Mouse (Mus musculus) cerebellum, adult 2 months (tissue): ENCODE measurements at regions not wholly inside any gene's neighbourhood (a gene's known extent, or its start where the extent isn't known, plus 50 kb on each side); places are given as distances from the start of the nearest gene placed in this dataset.

Experiments
- DNase-seq, 2 experiments: peaks; one replicate each; pipeline ENCODE4 v3.0.0; 2021
- H3K27ac ChIP-seq: fragments of 200-500 bp; 2 replicates; pipeline ENCODE4 v1.5.1; 2012; ENCODE audit warnings: low read length, control low read depth, inconsistent platforms; ENCODE audit not compliant: insufficient read depth
- H3K27me3 ChIP-seq: fragments of 200-500 bp; 2 replicates; pipeline ENCODE4 v1.6.1; 2012; ENCODE audit warnings: inconsistent platforms, mild to moderate bottlenecking, low read length, moderate library complexity; ENCODE audit not compliant: control insufficient read depth, insufficient read depth
- H3K4me1 ChIP-seq: fragments of 200-500 bp; 2 replicates; pipeline ENCODE4 v1.6.1; 2011; ENCODE audit warnings: low read length; ENCODE audit not compliant: control insufficient read depth, insufficient read depth
- H3K4me3 ChIP-seq: fragments of 200-500 bp; replicated peaks from 2 replicates; pipeline ENCODE3; 2011; ENCODE audit warnings: mild to moderate bottlenecking, low read depth, low read length, control low read depth; ENCODE audit not compliant: insufficient read depth
- CTCF ChIP-seq: fragments of 200-500 bp; IDR thresholded peaks from 2 replicates; pipeline ENCODE4 v1.5.1; 2011; ENCODE audit warnings: low read depth, mild to moderate bottlenecking, control low read depth, low read length, moderate library complexity, borderline replicate concordance; ENCODE audit not compliant: insufficient read depth
- POLR2A ChIP-seq: fragments of 200-500 bp; IDR thresholded peaks from 2 replicates; pipeline ENCODE4 v1.6.1; 2011; ENCODE audit warnings: low read length, control low read depth, borderline replicate concordance; ENCODE audit not compliant: insufficient read depth
- WGBS: fragments of 180-500 bp; shearing (Covaris S2); methylation state at CpG from one replicate; pipeline ENCODE4 v1.1.7; 2018; 5-methylcytosine and 5-hydroxymethylcytosine counted together

DNA sequence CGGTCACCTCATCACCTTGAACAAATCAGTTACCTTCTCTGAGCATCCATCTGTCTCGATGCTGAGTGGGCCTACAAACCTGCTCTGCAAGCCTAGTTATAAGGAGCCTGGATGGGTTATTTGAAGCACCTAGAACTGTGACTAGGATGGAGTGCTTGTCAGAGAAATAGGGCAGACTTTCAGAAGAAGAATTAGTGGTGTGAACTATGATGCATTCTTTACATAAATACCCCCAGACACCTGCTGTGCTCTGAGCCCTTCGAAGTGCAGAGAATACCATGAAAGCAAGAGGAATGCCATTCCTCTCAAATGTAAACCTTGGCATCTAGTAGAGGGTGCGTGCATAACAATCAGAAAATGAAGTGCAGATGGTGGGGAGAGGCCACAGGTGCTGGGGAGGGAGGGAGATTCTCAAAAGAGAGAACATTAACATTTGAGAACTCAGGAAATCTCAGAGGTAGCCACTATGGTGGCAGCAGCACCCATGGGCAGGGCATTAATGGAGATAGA is 113.3 kb downstream of the Apip start:
- H3K4me1 ChIP-seq = no peaks in the 10 kb centered on the region
- H3K27ac ChIP-seq = no peak overlapping the region
- DNase-seq = no peak
- H3K27me3 ChIP-seq = no peaks in the 10 kb centered on the region
- WGBS = 75% methylated on average over 4 of the region's 4 CpGs
- no peak for TF ChIP-seq POLR2A
- no peak for TF ChIP-seq CTCF
- no peak overlapping the region for H3K4me3 ChIP-seq

DNA sequence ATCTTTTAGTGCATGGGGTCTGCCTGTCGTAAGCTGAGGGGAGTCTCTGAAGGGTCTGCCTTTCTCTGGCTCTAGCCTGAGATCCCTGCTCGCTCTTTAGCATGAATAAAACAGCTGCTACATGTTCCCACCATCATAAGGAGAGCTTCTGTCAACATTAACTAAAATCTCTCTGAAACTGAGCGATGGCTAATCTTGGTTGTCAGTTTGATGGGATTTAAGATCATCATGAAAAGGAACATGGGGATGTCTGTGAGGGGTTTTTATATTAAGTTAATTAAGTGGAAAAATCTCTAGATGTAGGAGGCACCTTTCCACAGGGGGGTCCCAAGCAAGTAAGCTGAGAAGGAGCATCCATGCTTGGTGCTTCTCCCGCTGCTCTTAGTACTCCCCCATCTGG is 110.5 kb downstream of the Ehf start:
- H3K27ac ChIP-seq = no peak overlapping the region
- WGBS = 31% methylated on average over 4 of the region's 4 CpGs
- DNase-seq = no peak
- no peaks in the 10 kb centered on the region for H3K27me3 ChIP-seq
- no peaks in the 10 kb centered on the region for H3K4me1 ChIP-seq
- no peak for TF ChIP-seq POLR2A
- no peak for TF ChIP-seq CTCF
- H3K4me3 ChIP-seq = no peak overlapping the region

DNA sequence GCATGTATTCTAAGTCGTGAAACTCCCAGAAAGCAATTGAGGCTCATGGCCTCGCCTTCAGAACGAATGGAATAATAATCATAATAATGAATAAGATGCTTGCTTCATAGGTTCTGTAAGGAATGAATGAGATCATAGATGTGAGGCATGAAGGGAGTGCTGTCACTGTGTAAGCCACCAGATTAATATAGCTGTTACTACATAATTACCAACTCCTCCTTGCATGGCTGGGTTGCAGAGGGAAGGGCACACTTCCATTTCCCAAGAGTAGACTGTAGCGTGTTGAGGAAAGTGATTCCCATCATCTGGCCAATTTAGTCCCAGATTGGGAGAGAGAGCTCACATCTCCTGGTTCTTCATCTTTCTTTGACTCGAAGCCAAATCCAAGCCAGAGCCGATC is 102.8 kb downstream of the Ehf start:
- DNase-seq = no peak
- 71% methylated on average over 6 of the region's 6 CpGs for WGBS
- no peak for TF ChIP-seq CTCF
- no peak for TF ChIP-seq POLR2A

DNA sequence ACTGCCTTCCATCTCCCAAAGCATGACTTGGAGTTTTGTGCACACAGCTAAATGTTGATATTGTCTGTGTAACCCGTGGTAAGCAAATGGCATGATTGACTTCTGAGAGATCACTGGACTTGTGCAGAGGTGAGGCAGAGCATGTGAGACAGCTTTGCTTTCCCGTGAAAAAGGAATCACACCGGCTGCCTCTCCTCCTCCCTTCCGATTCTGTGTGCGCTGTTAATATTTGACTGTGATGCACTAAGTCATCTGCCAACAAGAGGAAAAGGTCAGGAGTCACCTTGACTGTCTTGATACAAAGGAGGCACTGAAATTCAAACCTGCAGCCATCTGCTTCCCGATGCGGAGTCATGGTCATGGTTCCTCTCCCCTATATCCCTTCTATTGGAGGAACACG is 98.0 kb downstream of the Ehf start:
- Histone ChIP-seq H3K27me3 (no peaks in the 10 kb centered on the region; the same call in 1 of the 2 replicates), H3K4me1 (no peaks in the 10 kb centered on the region), H3K27ac (no peak overlapping the region), H3K4me3 (no peak overlapping the region)
- 91% methylated on average over 8 of the region's 8 CpGs for WGBS
- no peak for DNase-seq
- no peak for TF ChIP-seq CTCF
- TF ChIP-seq POLR2A = no peak

More for the DNA sequence above, 102.8 kb downstream of the Ehf start:
- H3K27ac ChIP-seq = no peak overlapping the region
- no peaks in the 10 kb centered on the region for H3K4me1 ChIP-seq
- H3K4me3 ChIP-seq = no peak overlapping the region
- no peaks in the 10 kb centered on the region; the same call in 1 of the 2 replicates for H3K27me3 ChIP-seq

DNA sequence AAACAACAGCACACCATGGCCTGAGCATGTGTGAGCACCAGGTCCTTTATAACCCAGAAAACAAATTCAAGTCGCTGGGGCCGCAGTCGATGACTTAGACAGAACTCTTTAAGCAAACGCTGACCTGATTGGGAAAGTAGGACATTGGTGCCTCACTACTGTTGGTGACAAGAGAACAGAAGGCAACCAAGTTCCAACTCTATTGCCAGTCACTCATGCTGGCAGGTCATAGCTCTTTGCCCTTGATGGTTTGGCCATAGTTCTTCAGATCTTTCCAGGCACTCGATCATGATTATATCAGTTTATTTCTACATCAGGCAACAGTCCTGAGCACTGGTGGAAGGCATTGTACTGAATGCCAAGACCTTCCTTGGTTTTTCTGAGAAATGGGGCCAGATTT is 94.7 kb downstream of the Ehf start:
- Histone ChIP-seq H3K27ac (no peak overlapping the region), H3K4me3 (no peak overlapping the region), H3K4me1 (no peaks in the 10 kb centered on the region), H3K27me3 (no peaks in the 10 kb centered on the region; the same call in 1 of the 2 replicates)
- DNase-seq = peak in 1 of 2 experiments; percentile 34
- WGBS = 79% methylated on average over 5 of the region's 5 CpGs
- no peak for TF ChIP-seq CTCF

DNA sequence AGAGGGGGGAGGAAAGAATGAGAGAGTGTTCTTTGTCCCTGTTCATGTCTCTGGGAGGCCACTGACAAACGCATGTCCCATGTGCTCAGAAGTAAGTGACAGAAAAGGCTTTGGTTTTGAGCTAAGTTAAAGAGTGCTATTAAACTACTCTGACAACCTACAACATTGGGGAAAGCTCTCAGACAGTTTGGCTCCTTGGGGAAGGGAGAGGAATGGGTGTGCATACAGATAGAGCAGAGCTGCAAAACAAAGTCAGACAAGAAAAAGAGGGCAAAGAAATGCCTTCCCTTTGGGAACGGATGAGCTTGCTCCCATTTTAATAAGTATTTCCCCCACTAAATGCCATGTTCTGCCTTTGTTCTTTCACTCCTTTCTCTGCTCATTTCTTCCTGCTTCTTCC is 94.0 kb downstream of the Ehf start:
- DNase-seq = no peak
- no peaks in the 10 kb centered on the region for H3K27me3 ChIP-seq
- no peak overlapping the region for H3K4me3 ChIP-seq
- WGBS = 72% methylated on average over 2 of the region's 2 CpGs
- H3K27ac ChIP-seq = no peak overlapping the region
- TF ChIP-seq CTCF (no peak), POLR2A (no peak)
- no peaks in the 10 kb centered on the region for H3K4me1 ChIP-seq

DNA sequence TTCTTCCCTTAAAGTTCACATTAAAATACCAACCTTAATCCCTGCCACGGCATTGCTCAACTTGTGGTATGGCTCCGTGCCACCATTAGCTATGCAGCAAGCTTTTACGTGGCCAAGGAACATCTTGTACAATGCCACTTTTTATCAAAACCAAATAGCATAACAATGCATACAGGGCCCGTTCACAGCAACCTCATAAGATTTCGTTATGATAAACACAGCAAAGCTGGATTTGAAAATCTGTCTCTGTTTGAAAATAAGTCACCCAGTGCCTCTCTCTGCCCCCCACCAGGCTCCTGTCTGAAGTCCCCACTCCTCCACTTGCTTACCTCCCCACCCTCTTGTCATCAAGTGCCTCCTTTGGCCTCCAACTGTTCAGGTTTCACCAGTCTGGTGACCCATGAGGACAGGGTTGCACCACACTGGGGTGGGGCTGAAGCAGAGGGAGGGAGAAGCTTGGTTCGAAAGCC is 93.5 kb downstream of the Ehf start:
- no peak for DNase-seq
- WGBS = 49% methylated on average over 6 of the region's 6 CpGs
- no peak overlapping the region for H3K27ac ChIP-seq
- no peaks in the 10 kb centered on the region for H3K27me3 ChIP-seq
- H3K4me3 ChIP-seq = no peak overlapping the region
- TF ChIP-seq POLR2A (no peak), CTCF (no peak)
- no peaks in the 10 kb centered on the region for H3K4me1 ChIP-seq

DNA sequence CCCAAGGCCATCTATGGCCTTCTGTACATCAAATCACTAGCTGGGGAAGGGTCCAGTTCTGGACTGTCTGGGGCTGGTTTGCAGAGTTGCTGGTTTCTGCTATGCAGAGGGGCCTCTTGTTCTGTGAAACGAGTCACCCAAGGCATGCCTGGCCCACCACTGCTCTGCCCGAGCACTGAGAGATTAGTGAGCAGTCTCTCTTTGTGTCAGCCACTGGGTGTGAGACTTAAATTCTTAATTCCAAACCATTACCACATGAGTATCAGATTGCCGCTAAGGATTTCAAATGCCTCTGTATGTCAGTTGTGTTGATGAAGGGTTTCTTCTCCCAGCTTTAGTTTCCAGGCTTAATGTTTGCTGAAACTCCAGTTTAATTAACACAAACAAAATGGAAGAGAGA is 91.9 kb downstream of the Ehf start:
- DNase-seq = no peak
- Histone ChIP-seq H3K4me3 (no peak overlapping the region), H3K27me3 (no peaks in the 10 kb centered on the region), H3K4me1 (no peaks in the 10 kb centered on the region), H3K27ac (no peak overlapping the region)
- TF ChIP-seq POLR2A = no peak
- TF ChIP-seq CTCF = no peak
- 77% methylated on average over 3 of the region's 3 CpGs for WGBS
